Comparison of ENCODE assay signal across 9 mouse cellular contexts in the genomic region with DNA sequence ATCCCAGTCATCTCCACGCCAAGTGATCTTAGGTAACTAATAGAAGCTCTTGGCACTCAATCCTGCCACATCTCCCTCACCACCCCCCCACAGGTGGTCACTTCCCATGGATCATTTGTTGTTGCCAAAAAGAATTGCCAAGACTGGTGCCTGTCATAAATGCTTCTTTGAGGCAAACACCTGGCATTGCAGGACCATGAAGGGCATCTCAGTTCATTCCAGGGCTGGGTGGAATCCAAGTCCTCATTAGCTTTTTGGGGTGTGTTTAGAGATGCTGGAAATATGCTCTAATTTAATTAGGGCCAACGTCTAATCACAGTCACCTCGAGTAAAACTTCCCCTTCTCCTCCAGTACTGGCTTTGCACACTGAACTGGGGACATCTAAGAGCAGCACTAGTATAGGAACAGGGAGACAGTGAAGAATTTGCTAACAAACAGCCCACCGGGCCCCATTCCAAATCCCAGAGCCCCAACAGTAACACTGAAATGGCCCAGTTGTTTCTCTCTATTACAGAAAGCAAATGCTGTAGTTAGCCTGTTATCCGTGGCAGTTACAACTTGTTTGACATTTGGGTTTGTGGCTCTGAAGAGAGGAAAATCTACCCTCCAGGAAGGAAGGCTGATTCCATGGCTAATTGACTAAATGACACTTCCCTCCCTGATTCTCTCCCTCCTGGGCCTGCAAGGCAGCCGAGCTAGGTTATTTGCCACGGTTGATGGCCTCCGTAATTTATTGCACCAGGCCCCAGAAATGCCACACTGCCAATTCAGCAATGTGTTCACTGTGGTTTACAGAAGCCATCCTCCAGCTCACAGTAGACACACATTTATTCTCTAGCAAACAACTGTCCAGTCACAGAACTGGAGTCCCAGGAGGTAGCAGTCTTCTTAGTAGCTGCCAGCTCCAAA.
DNase-seq lines count a peak whose midpoint lies in the region; ATAC-seq and TF ChIP-seq lines count a peak whose summit lies in the region.
"Had no signal": no experiment of that assay in that cellular context is flagged by ENCODE, and none has a peak within 500 bp of the region (broad histone marks: within the 10 kb centered on the region; RNA-seq: fewer than 3 reads in every experiment).

No protein-coding gene starts in this region.

- no peak overlapping the region for H3K4me3 ChIP-seq in forebrain, embryonic 15.5 days
- H3K4me3 ChIP-seq in forebrain, embryonic 12.5 days (replicated peaks) = no peak overlapping the region
- H3K4me3 ChIP-seq in neural tube, embryonic 11.5 days (ENCODE audit: low read depth, low read length) = no peak overlapping the region
- H3K4me3 ChIP-seq in intestine, postnatal 0 days (ENCODE audit: low read depth, low read length) = no peak overlapping the region

- no peaks in the 10 kb centered on the region for H3K27me3 ChIP-seq in forebrain, embryonic 15.5 days
- no peaks in the 10 kb centered on the region for H3K27me3 ChIP-seq in forebrain, embryonic 12.5 days
- no peaks in the 10 kb centered on the region for H3K27me3 ChIP-seq in neural tube, embryonic 11.5 days (ENCODE audit: control insufficient read depth, insufficient read depth, low read length)
- H3K27me3 ChIP-seq in intestine, postnatal 0 days (replicated peaks; ENCODE audit: control insufficient read depth, insufficient read depth, low read length) = no peaks in the 10 kb centered on the region

- DNase-seq in embryo, embryonic 10 days (ENCODE audit: low spot score) = peak; percentile 48
- DNase-seq in kidney, adult 8-10 months = peak; percentile 1 to 32
- DNase-seq in neural tube, embryonic 11.5 days (ENCODE audit: low spot score) = peak; percentile 54
- no peak for DNase-seq in layer of hippocampus, postnatal 36 days
- no peak for DNase-seq in urinary bladder, postnatal 25 days (ENCODE audit: low spot score)
- DNase-seq: liver had no signal

- H3K27ac ChIP-seq in forebrain, embryonic 15.5 days (replicated peaks) = no peak overlapping the region
- H3K27ac ChIP-seq in forebrain, embryonic 12.5 days = no peak overlapping the region
- no peak overlapping the region for H3K27ac ChIP-seq in neural tube, embryonic 11.5 days (ENCODE audit: low read depth, low read length)
- H3K27ac ChIP-seq in intestine, postnatal 0 days (ENCODE audit: low read depth, low read length) = no peak overlapping the region

- H3K9me3 ChIP-seq in forebrain, embryonic 15.5 days = no peaks in the 10 kb centered on the region
- H3K9me3 ChIP-seq in forebrain, embryonic 12.5 days = no peaks in the 10 kb centered on the region
- no peaks in the 10 kb centered on the region for H3K9me3 ChIP-seq in neural tube, embryonic 11.5 days (ENCODE audit: control insufficient read depth, low read length)
- H3K9me3 ChIP-seq in intestine, postnatal 0 days (ENCODE audit: control insufficient read depth) = no peaks in the 10 kb centered on the region

- peak; percentile 77 for ATAC-seq in forebrain, embryonic 15.5 days (replicated peaks)
- no peak for ATAC-seq in forebrain, embryonic 12.5 days (ENCODE audit: low FRiP score)
- peak; percentile 90 for ATAC-seq in neural tube, embryonic 11.5 days (ENCODE audit: insufficient read depth, low FRiP score, low TSS enrichment)
- no peak for ATAC-seq in intestine, postnatal 0 days

- WGBS in forebrain, embryonic 15.5 days = 39% methylated on average over 8 of the region's 8 CpGs
- 59% methylated on average over 8 of the region's 8 CpGs for WGBS in forebrain, embryonic 12.5 days
- WGBS in neural tube, embryonic 11.5 days = 26% methylated on average over 8 of the region's 8 CpGs
- 53% methylated on average over 8 of the region's 8 CpGs for WGBS in intestine, postnatal 0 days

- H3K9ac ChIP-seq in forebrain, embryonic 15.5 days (replicated peaks) = no peak overlapping the region
- no peak overlapping the region for H3K9ac ChIP-seq in forebrain, embryonic 12.5 days
- no peak overlapping the region for H3K9ac ChIP-seq in neural tube, embryonic 11.5 days (ENCODE audit: low read length)
- no peak overlapping the region for H3K9ac ChIP-seq in intestine, postnatal 0 days (ENCODE audit: low read depth, low read length)

- H3K36me3 ChIP-seq in forebrain, embryonic 15.5 days = no peaks in the 10 kb centered on the region
- no peaks in the 10 kb centered on the region for H3K36me3 ChIP-seq in forebrain, embryonic 12.5 days (replicated peaks)
- no peaks in the 10 kb centered on the region for H3K36me3 ChIP-seq in neural tube, embryonic 11.5 days (ENCODE audit: control insufficient read depth, insufficient read depth, low read length)
- no peaks in the 10 kb centered on the region for H3K36me3 ChIP-seq in intestine, postnatal 0 days (ENCODE audit: control insufficient read depth, insufficient read depth)

- peaks cover 9% of the 10 kb centered on the region; the same call in 1 of the 2 replicates for H3K4me1 ChIP-seq in forebrain, embryonic 15.5 days
- H3K4me1 ChIP-seq in forebrain, embryonic 12.5 days = no peaks in the 10 kb centered on the region
- peaks cover 12% of the 10 kb centered on the region for H3K4me1 ChIP-seq in neural tube, embryonic 11.5 days (ENCODE audit: control insufficient read depth, insufficient read depth, low read length)
- no peaks in the 10 kb centered on the region for H3K4me1 ChIP-seq in intestine, postnatal 0 days (replicated peaks; ENCODE audit: control insufficient read depth, insufficient read depth, low read length)

- TF ChIP-seq CTCF in intestine, postnatal 0 days (IDR thresholded peaks at IDR 0.05; ENCODE audit: low read depth) = no peak

- no peak overlapping the region for H3K4me2 ChIP-seq in forebrain, embryonic 15.5 days (replicated peaks)
- no peak overlapping the region for H3K4me2 ChIP-seq in forebrain, embryonic 12.5 days
- no peak overlapping the region for H3K4me2 ChIP-seq in neural tube, embryonic 11.5 days (ENCODE audit: low read depth)
- no peak overlapping the region for H3K4me2 ChIP-seq in intestine, postnatal 0 days (replicated peaks; ENCODE audit: low read depth)

Comparison
In these comparisons a context has a peak if more than half of its experiments do, and no peak if none do; other contexts are left out.
1. ATAC-seq: peak in forebrain, embryonic 15.5 days (single experiment) and neural tube, embryonic 11.5 days (single experiment); none in forebrain, embryonic 12.5 days (single experiment) and intestine, postnatal 0 days (single experiment).
2. DNase-seq: peak in embryo, embryonic 10 days (single experiment), kidney, adult 8-10 months (2 of 2) and neural tube, embryonic 11.5 days (single experiment); none in layer of hippocampus, postnatal 36 days (0 of 2) and urinary bladder, postnatal 25 days (single experiment).